ENCODE assay signal across 8 mouse cellular contexts in the genomic region with DNA sequence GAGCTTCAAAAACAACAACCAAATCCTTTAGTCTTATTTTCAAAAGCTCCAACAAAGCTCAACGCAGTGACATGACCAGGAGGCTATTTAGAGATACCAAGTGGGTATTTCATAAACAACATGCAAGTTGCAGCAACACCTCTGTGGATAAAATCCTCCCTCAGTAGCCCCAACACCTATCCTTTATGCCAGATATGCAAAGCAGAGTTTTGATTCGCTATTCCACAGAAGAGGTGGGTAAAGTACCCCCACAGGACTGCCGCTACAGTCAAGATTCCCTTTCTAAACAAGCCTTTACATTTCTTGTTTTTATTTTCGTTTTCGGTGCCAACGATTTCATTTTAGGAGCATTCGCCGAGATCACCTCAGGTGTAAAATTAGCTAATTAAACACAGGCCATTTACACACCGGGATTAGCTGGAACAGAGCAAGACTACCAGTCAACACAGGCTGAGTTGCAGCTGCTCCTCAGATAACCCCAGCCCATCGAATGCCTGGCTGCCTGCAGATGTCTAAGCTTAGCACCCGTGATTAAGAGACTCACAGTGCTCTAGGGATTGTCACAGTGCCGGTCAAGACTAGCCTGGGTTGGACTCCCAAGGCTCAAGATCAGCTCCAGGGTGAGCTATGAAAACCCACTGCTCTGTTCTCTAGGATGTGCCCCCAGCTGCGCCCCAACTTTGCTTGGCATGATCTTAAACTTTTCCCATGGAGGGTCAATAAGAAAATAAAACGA. TPM values are rescaled to one million over a fixed set of nuclear protein-coding genes. Genes with fewer than 3 reads are reported as not detected.
DNase-seq lines count a peak whose midpoint lies in the region; ATAC-seq and TF ChIP-seq lines count a peak whose summit lies in the region.

No protein-coding gene starts in this region.

- peak; percentile 61 for ATAC-seq in embryonic facial prominence, embryonic 11.5 days (replicated peaks; ENCODE audit: insufficient number of reproducible peaks, low FRiP score, low TSS enrichment, low read depth)
- ATAC-seq in hindbrain, embryonic 16.5 days, result peak; percentile 75

- TF ChIP-seq POLR2A in kidney, adult 2 months (IDR thresholded peaks at IDR 0.05; ENCODE audit: low read depth, low read length), result no peak

- WGBS in embryonic facial prominence, embryonic 11.5 days, result 17% methylated on average over 14 of the region's 14 CpGs
- 10% methylated on average over 14 of the region's 14 CpGs for WGBS in hindbrain, embryonic 16.5 days
- 19% methylated on average over 14 of the region's 14 CpGs for WGBS in kidney, adult 2 months

- no peak for TF ChIP-seq CTCF in left cerebral cortex, adult 2 months (IDR thresholded peaks at IDR 0.05)
- TF ChIP-seq CTCF in kidney, adult 2 months (conservative IDR thresholded peaks at IDR 0.05; ENCODE audit: insufficient read depth, insufficient read length, low read depth, low read length), result no peak

- H3K27ac ChIP-seq in left cerebral cortex, adult 2 months, result peak overlapping the region; percentile 94
- H3K27ac ChIP-seq in embryonic facial prominence, embryonic 11.5 days (replicated peaks; ENCODE audit: low read depth, low read length), result no peak overlapping the region
- H3K27ac ChIP-seq in hindbrain, embryonic 16.5 days (ENCODE audit: low read depth, low read length), result peak overlapping the region; percentile 82; the same call in 1 of the 2 replicates
- H3K27ac ChIP-seq in kidney, adult 2 months (ENCODE audit: insufficient read depth, low read depth, low read length), result no peak overlapping the region

- no peaks in the 10 kb centered on the region for H3K9me3 ChIP-seq in embryonic facial prominence, embryonic 11.5 days (replicated peaks; ENCODE audit: control insufficient read depth, low read length)
- no peaks in the 10 kb centered on the region for H3K9me3 ChIP-seq in hindbrain, embryonic 16.5 days (ENCODE audit: control insufficient read depth, low read length)

- H3K4me1 ChIP-seq in embryonic facial prominence, embryonic 11.5 days (ENCODE audit: control insufficient read depth, insufficient read depth, low read length), result no peaks in the 10 kb centered on the region
- no peaks in the 10 kb centered on the region; the same call in 1 of the 2 replicates for H3K4me1 ChIP-seq in hindbrain, embryonic 16.5 days (ENCODE audit: control insufficient read depth, insufficient read depth, low read depth, low read length)
- H3K4me1 ChIP-seq in kidney, adult 2 months (ENCODE audit: control insufficient read depth, insufficient read depth, low read length), result no peaks in the 10 kb centered on the region

- intact Hi-C loops in left cerebral cortex, adult 2 months (cut with DNase I), result loop anchor here (5.0 kb wide), 4 partner anchors 77 to 272 kb away; no protein-coding TSS in a partner anchor
- intact Hi-C loops in left cerebral cortex, postnatal 10 days (cut with DNase I), result loop anchor here (10.0 kb wide), 1 partner anchor 195 kb away; no protein-coding TSS in a partner anchor

- H3K27me3 ChIP-seq in embryonic facial prominence, embryonic 11.5 days (ENCODE audit: control insufficient read depth, insufficient read depth, low read length), result no peaks in the 10 kb centered on the region; the same call in 1 of the 2 replicates
- H3K27me3 ChIP-seq in hindbrain, embryonic 16.5 days (replicated peaks; ENCODE audit: control insufficient read depth, insufficient read depth, low read length), result no peaks in the 10 kb centered on the region
- no peaks in the 10 kb centered on the region for H3K27me3 ChIP-seq in kidney, adult 2 months (replicated peaks; ENCODE audit: control insufficient read depth, insufficient read depth, low read length)

- H3K4me2 ChIP-seq in embryonic facial prominence, embryonic 11.5 days (ENCODE audit: low read depth, low read length), result peak overlapping the region; percentile 96
- H3K4me2 ChIP-seq in hindbrain, embryonic 16.5 days (ENCODE audit: low read length), result peak overlapping the region; percentile 77

- H3K36me3 ChIP-seq in embryonic facial prominence, embryonic 11.5 days (replicated peaks; ENCODE audit: control insufficient read depth, insufficient read depth, low read depth, low read length), result no peaks in the 10 kb centered on the region
- no peaks in the 10 kb centered on the region for H3K36me3 ChIP-seq in hindbrain, embryonic 16.5 days (ENCODE audit: control insufficient read depth, insufficient read depth, low read length)
- no peaks in the 10 kb centered on the region for H3K36me3 ChIP-seq in kidney, adult 2 months (ENCODE audit: control insufficient read depth, insufficient read depth, low read length)

- H3K9ac ChIP-seq in embryonic facial prominence, embryonic 11.5 days (replicated peaks; ENCODE audit: low read length), result no peak overlapping the region
- peak overlapping the region; percentile 84 for H3K9ac ChIP-seq in hindbrain, embryonic 16.5 days (ENCODE audit: low read depth, low read length)

- DNase-seq in left cerebral cortex, adult 2 months (ENCODE audit: extremely low spot score in 1 of 2, low spot score in 2 of 2), result no peak
- no peak for DNase-seq in left cerebral cortex, postnatal 10 days (ENCODE audit: extremely low spot score in 1 of 2, low spot score in 2 of 2)
- peak; percentile 3 for DNase-seq in embryonic facial prominence, embryonic 11.5 days (ENCODE audit: low spot score)
- DNase-seq in neural tube, embryonic 10.5 days (ENCODE audit: extremely low spot score, low spot score), result peak; percentile 33
- DNase-seq in ovary, postnatal 36 days (ENCODE audit: low spot score), result no peak
- DNase-seq in kidney, postnatal 10 days, result no peak
- DNase-seq in kidney, adult 2 months, result no peak

- H3K4me3 ChIP-seq in left cerebral cortex, adult 2 months, result peak overlapping the region; percentile 75
- peak overlapping the region; percentile 48 for H3K4me3 ChIP-seq in embryonic facial prominence, embryonic 11.5 days (ENCODE audit: low read depth, low read length)
- peak overlapping the region; percentile 69 for H3K4me3 ChIP-seq in hindbrain, embryonic 16.5 days (ENCODE audit: low read length)
- H3K4me3 ChIP-seq in kidney, adult 2 months (ENCODE audit: insufficient read depth, low read depth, low read length), result no peak overlapping the region

RNA-seq across cellular contexts. Expression of a gene that starts 0.9 kb away (rescaled TPM):
- 100 to 1,000 TPM; 313 to 328 TPM for total RNA-seq in left cerebral cortex, adult 2 months (2021)
- total RNA-seq in left cerebral cortex, postnatal 10 days (2021), result 100 to 1,000 TPM; 107 to 121 TPM
- polyA plus RNA-seq in embryonic facial prominence, embryonic 11.5 days (2014; fragmentation: Nextera tagmentation; extraction: Ambion mirVana), result 0.39 and 1.2 TPM in 2 replicates
- polyA plus RNA-seq in hindbrain, embryonic 16.5 days (2015; fragmentation: Nextera tagmentation; extraction: Ambion mirVana), result 5.1 and 5.6 TPM in 2 replicates
- polyA plus RNA-seq in kidney, adult 2 months (2012; rRNA removed), result 0.04 and 0.06 TPM in 2 replicates

Comparison
In these comparisons a context has a peak if more than half of its experiments do, and no peak if none do; other contexts are left out.
1. DNase-seq: peak in embryonic facial prominence, embryonic 11.5 days (single experiment) and neural tube, embryonic 10.5 days (single experiment); none in left cerebral cortex, adult 2 months (0 of 2), left cerebral cortex, postnatal 10 days (0 of 2), ovary, postnatal 36 days (single experiment), kidney, postnatal 10 days (single experiment) and kidney, adult 2 months (single experiment).
2. H3K27ac ChIP-seq: peak in left cerebral cortex, adult 2 months (single experiment) and hindbrain, embryonic 16.5 days (single experiment); none in embryonic facial prominence, embryonic 11.5 days (single experiment) and kidney, adult 2 months (single experiment).